Mouse (Mus musculus) ES-E14 (cell line): ENCODE data around the gene Lrrc1. TPM values are rescaled to one million over a fixed set of nuclear protein-coding genes. Genes with fewer than 3 reads are reported as not detected.

Source experiments
- DNase-seq: peaks from one replicate; pipeline ENCODE4 v3.0.0-alpha.2; 2013; ENCODE audit warnings: low read depth, low spot score
- H3K27ac ChIP-seq: 2 replicates; pipeline ENCODE4 v1.5.1; 2012; ENCODE audit warnings: low read depth, mild to moderate bottlenecking, low read length, moderate library complexity, mixed read lengths; ENCODE audit not compliant: poor library complexity, insufficient read depth, severe bottlenecking
- H3K36me3 ChIP-seq: 2 replicates; pipeline ENCODE4 v1.6.1; 2012; ENCODE audit warnings: mild to moderate bottlenecking, low read length, moderate library complexity, mixed read lengths; ENCODE audit not compliant: control insufficient read depth, poor library complexity, insufficient read depth, severe bottlenecking
- H3K4me1 ChIP-seq, 2 experiments: fragments of 150-350 bp in 1 of 2; sonication (generic) in 1 of 2; 2 replicates each; pipeline ENCODE4 v1.6.1; 2012; ENCODE audit warnings: low read length in 2 of 2, mild to moderate bottlenecking in 1 of 2, mixed read lengths in 1 of 2; ENCODE audit not compliant: control insufficient read depth in 2 of 2, insufficient read depth in 2 of 2, poor library complexity in 1 of 2
- H3K4me3 ChIP-seq, 2 experiments: fragments of 150-350 bp in 1 of 2; sonication (generic) in 1 of 2; 2 replicates each; pipeline ENCODE4 v1.5.1; 2012; ENCODE audit warnings: low read length in 2 of 2, low read depth in 1 of 2, mild to moderate bottlenecking in 1 of 2, mixed read lengths in 1 of 2; ENCODE audit not compliant: insufficient read depth in 1 of 2, poor library complexity in 1 of 2, severe bottlenecking in 1 of 2
- H3K9ac ChIP-seq: 2 replicates; pipeline ENCODE4 v1.6.1; 2012; ENCODE audit warnings: low read depth, mild to moderate bottlenecking, low read length, mixed read lengths; ENCODE audit not compliant: poor library complexity, insufficient read depth, severe bottlenecking
- H3K9me3 ChIP-seq: fragments of 150-350 bp; sonication (generic); 2 replicates; pipeline ENCODE4 v1.6.1; 2012; ENCODE audit warnings: low read depth, mild to moderate bottlenecking, low read length; ENCODE audit not compliant: control insufficient read depth, insufficient read depth
- CHD2 ChIP-seq: IDR thresholded peaks from 2 replicates; pipeline ENCODE4 v1.6.1; 2014; ENCODE audit warnings: mild to moderate bottlenecking, low read depth, low read length, inconsistent platforms
- HCFC1 ChIP-seq: IDR thresholded peaks from 2 replicates; pipeline ENCODE4 v1.6.1; 2012; ENCODE audit warnings: low read length, inconsistent platforms, borderline replicate concordance; ENCODE audit not compliant: insufficient read depth
- MAFK ChIP-seq: IDR thresholded peaks from 2 replicates; pipeline ENCODE4 v1.6.1; 2014; ENCODE audit warnings: mild to moderate bottlenecking, low read depth, low read length, inconsistent platforms; ENCODE audit not compliant: insufficient read depth
- ZC3H11A ChIP-seq: IDR thresholded peaks from 2 replicates; pipeline ENCODE4 v1.6.1; 2012; ENCODE audit warnings: low read depth, mild to moderate bottlenecking, inconsistent platforms, low read length, borderline replicate concordance
- ZNF384 ChIP-seq: IDR thresholded peaks from 2 replicates; pipeline ENCODE4 v1.6.1; 2012; ENCODE audit warnings: low read depth, low read length, inconsistent platforms
- in situ Hi-C, 2 experiments: fragments of 600-800 bp; cut with MboI; formaldehyde crosslinking; loops; one replicate each; pipeline ENCODE4 v1.15.1; 2025; ENCODE audit warnings: low sequenced_read_pairs in 2 of 2, inconsistent platforms in 1 of 2; ENCODE audit not compliant: unreplicated experiment in 2 of 2
- total RNA-seq: library from RNA; depleted of rRNA; stranded (reverse); fragments of 300-350 nt; gene quantifications from 2 replicates; pipeline ENCODE4 v1.2.3, GENCODE M21; 2012

Lrrc1 gene
- total RNA-seq, 1 experiment, result 7.7 TPM

GRCm38 (mm10) chr9:77498406-77498805 is 46.3 kb downstream of the Lrrc1 start:
- H3K9ac ChIP-seq, result no peak overlapping the region
- H3K36me3 ChIP-seq, result no peaks in the 10 kb centered on the region
- TF ChIP-seq HCFC1 (no peak), CHD2 (no peak), MAFK (no peak), ZC3H11A (no peak), ZNF384 (no peak)
- no peak for DNase-seq
- H3K4me3 ChIP-seq, result no peak overlapping the region
- peaks cover 2 to 11% of the 10 kb centered on the region in 2 experiments; a peak in 2 of 4 replicates for H3K4me1 ChIP-seq
- no peak overlapping the region for H3K27ac ChIP-seq
- in situ Hi-C loops, result no loop called here
- H3K9me3 ChIP-seq, result no peaks in the 10 kb centered on the region

- H3K36me3 ChIP-seq, result no peaks in the 10 kb centered on the region
- peaks cover 2 to 11% of the 10 kb centered on the region in 2 experiments; a peak in 2 of 4 replicates for H3K4me1 ChIP-seq
- TF ChIP-seq MAFK (no peak), HCFC1 (no peak), CHD2 (no peak), ZNF384 (no peak), ZC3H11A (no peak)
- no peak overlapping the region for H3K9ac ChIP-seq
- H3K4me3 ChIP-seq, result no peak overlapping the region
- no peak for DNase-seq
- no peak overlapping the region for H3K27ac ChIP-seq
- no peaks in the 10 kb centered on the region for H3K9me3 ChIP-seq
- in situ Hi-C loops, result no loop called here
These were observed 47.5 kb downstream of the Lrrc1 start for GRCm38 (mm10) chr9:77497173-77497572.

- H3K36me3 ChIP-seq, result no peaks in the 10 kb centered on the region
- H3K27ac ChIP-seq, result no peak overlapping the region
- H3K9me3 ChIP-seq, result no peaks in the 10 kb centered on the region
- H3K4me3 ChIP-seq, result no peak overlapping the region
- in situ Hi-C loops, result no loop called here
- no peak overlapping the region; the same call in 1 of the 2 replicates for H3K9ac ChIP-seq
- peaks cover 2 to 11% of the 10 kb centered on the region in 2 experiments; a peak in 2 of 4 replicates for H3K4me1 ChIP-seq
- TF ChIP-seq ZC3H11A (no peak), MAFK (no peak), CHD2 (no peak), ZNF384 (no peak), HCFC1 (no peak)
- no peak for DNase-seq
These were observed 48.1 kb downstream of the Lrrc1 start for GRCm38 (mm10) chr9:77496540-77497062.

DNA sequence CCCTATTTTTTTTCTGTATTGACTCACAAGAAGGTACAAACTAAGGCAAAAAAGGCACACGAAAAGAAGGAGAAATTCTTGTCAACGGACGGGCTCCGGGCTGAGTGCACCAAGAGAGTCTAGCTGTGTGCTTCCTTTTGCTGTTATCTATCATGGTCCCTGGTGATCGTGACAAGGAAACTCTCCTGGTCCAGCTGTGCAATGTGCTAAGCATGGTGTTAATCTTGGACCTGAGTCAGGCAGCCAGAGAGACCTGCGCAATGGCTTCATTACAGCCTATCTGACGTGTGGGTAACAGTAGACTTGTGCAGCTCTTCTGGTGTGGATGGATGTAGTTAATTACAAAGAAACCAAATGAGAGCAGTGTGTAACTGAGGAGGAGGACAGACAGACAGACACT is 50.4 kb downstream of the Lrrc1 start:
- no peak for DNase-seq
- H3K27ac ChIP-seq, result no peak overlapping the region
- H3K9me3 ChIP-seq, result no peaks in the 10 kb centered on the region
- in situ Hi-C loops, result no loop called here
- TF ChIP-seq MAFK (no peak), CHD2 (no peak), ZNF384 (no peak), HCFC1 (no peak), ZC3H11A (no peak)
- H3K9ac ChIP-seq, result no peak overlapping the region
- H3K36me3 ChIP-seq, result no peaks in the 10 kb centered on the region
- peaks cover 2 to 11% of the 10 kb centered on the region in 2 experiments; a peak in 2 of 4 replicates for H3K4me1 ChIP-seq
- H3K4me3 ChIP-seq, result no peak overlapping the region

DNA sequence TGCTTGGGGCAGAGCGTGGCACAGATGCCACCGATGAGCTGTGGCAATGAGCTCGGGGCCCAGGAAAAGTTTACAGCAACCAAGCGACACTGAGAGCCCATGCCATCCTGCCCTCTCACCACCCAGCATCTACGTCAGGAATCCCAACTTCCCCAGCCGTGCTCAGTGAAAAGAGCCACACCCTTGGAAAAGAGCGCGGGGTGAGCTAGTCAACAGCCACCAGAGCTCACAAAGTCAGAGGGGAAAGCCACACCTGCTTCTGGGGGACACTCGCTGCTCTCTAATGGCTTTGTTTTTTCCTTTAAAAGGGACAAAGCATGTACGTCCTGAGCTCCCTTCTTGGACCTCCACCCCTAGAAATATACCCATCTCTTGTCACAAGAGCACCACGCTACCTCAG is 56.1 kb downstream of the Lrrc1 start:
- Histone ChIP-seq H3K4me1 (peaks cover 14 to 23% of the 10 kb centered on the region in 2 experiments; a peak in 3 of 4 replicates), H3K9me3 (no peaks in the 10 kb centered on the region), H3K27ac (no peak overlapping the region), H3K4me3 (no peak overlapping the region), H3K36me3 (no peaks in the 10 kb centered on the region), H3K9ac (no peak overlapping the region)
- TF ChIP-seq ZNF384 (no peak), ZC3H11A (no peak), HCFC1 (no peak), CHD2 (no peak), MAFK (no peak)
- DNase-seq, result no peak
- in situ Hi-C loops, result no loop called here
